Mouse (Mus musculus) brown adipose tissue, adult 24 weeks (tissue): ENCODE measurements around the gene Tvp23b. TPM values are rescaled to one million over a fixed set of nuclear protein-coding genes. Genes with fewer than 3 reads are reported as not detected.

Experiments used
- H3K27ac ChIP-seq: fragments of 200-500 bp; replicated peaks from 2 replicates; pipeline ENCODE4 v1.5.1; 2012; ENCODE audit warnings: low read depth, mild to moderate bottlenecking, low read length
- H3K4me1 ChIP-seq: fragments of 200-500 bp; 2 replicates; pipeline ENCODE4 v1.6.1; 2012; ENCODE audit warnings: low read length, mixed read lengths; ENCODE audit not compliant: control insufficient read depth, insufficient read depth, insufficient read length
- H3K4me3 ChIP-seq: fragments of 200-500 bp; 2 replicates; pipeline ENCODE4 v1.5.1; 2012; ENCODE audit warnings: low read depth, mild to moderate bottlenecking, low read length, moderate library complexity; ENCODE audit not compliant: insufficient read depth
- polyA plus RNA-seq: library from polyadenylated mRNA; stranded (reverse); fragments of >200 nt; gene quantifications from 2 replicates; pipeline ENCODE4 v1.2.4, GENCODE M21; 2012; ENCODE audit not compliant: missing spikeins, insufficient read depth, insufficient read length

Tvp23b gene
- polyA plus RNA-seq, 1 experiment, result 16.4 TPM

DNA sequence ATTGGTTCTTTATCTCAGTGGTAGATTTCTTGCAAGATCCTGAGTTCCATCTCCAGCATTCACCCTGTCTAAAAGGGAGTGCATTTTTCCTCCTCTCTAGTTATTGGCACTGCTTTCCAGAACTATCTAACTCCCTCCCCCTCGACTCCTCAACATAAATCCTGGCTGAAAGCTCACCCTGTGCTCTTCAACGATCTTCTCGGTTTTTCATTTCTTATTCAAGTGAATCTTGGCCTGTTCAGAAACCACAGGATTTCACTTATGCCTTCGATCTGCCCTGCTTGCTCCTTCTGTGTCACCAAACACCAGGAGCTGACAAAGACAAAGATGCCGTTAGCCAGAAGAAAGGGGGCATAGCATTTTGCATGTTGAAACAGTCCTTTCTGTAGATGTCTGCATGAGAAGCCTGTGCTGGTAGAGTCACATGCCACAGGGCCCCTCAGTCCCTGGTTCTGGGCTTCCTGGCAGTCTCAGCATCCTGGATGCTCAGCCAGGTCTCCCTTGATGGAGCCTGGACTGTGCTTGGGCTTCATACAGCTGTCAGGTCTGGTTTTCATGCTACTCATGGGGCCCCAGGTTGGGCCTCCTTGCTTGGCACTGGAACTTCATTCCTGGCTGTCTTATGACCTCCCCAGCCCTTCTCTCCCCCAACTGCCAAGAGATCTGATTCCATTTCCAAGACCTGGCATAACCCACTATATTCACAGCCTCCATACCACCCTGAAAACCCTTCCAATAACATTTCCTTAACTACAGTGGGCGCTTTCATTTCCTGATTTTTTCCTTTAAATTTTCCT, 40.9 kb downstream of the Tvp23b start:
- H3K4me1 ChIP-seq, result no peaks in the 10 kb centered on the region
- no peak overlapping the region for H3K27ac ChIP-seq
- no peak overlapping the region for H3K4me3 ChIP-seq

GRCm38 (mm10) chr11:62920743-62921050, 41.4 kb downstream of the Tvp23b start:
- Histone ChIP-seq H3K4me1 (no peaks in the 10 kb centered on the region), H3K27ac (no peak overlapping the region), H3K4me3 (no peak overlapping the region)

- H3K27ac ChIP-seq, result peak overlapping the region; percentile 84
- H3K4me3 ChIP-seq, result peak overlapping the region; percentile 24
- no peaks in the 10 kb centered on the region for H3K4me1 ChIP-seq
Measured at GRCm38 (mm10) chr11:62921052-62921977, 42.1 kb downstream of the Tvp23b start.

DNA sequence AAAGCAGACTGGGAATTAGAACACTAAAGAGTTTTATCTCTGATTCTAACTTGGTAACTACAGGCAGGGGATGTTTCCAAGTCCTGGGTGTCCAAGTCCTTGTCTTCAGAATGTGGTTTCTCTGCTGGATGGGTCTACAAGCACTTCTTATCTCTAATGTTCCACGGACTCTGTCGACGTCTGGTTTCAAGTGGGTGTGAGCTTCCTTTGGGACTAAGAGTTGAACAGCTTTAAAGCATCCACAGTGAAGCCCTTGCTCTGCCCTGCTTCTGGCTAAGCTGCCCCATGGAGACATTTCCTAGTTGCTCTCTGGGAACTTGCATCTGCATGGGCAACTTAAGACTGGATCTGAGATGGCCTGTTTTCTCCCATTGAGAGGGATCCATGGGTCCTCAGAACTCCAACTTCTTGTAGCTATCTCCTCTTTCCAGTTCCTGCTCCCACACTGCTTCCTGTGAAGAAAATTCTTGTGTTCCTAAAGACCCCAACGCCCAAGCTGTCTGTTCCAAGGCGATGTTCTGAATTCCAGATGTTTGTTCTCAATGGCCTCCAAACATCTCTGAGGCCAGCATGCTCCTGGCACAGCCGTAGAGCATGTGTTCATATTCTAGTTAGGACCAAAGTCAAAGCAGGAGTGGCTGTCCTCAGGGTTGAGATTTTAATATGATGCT, 45.0 kb downstream of the Tvp23b start:
- no peak overlapping the region for H3K4me3 ChIP-seq

DNA sequence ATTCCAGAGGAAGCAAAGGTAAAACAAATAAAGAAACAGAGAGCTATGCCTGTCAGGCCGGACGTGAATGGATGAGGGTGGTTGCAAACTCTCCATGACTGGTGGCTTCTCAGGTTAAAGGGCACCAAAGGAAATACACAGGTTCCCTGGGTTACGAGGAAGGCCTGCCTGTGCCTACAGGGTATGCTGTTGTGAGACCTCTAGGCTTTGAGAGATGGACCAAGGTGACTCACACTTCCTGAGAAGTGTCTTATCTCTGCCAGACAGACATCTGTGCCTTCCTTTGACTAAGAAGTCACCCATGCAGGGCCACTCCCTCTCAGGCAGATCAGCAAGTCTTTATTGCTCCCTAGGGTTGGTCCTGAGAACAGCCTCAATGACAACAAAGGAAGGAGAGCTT, 50.5 kb downstream of the Tvp23b start:
- 0 out of 2 replicates have a peak, but pooled peaks cover 2% of the 10 kb centered on the region for H3K4me1 ChIP-seq
- no peak overlapping the region for H3K27ac ChIP-seq
- H3K4me3 ChIP-seq, result no peak overlapping the region

More for the DNA sequence above, 45.0 kb downstream of the Tvp23b start:
- Histone ChIP-seq H3K4me1 (no peaks in the 10 kb centered on the region), H3K27ac (peak overlapping the region; percentile 34; the same call in 1 of the 2 replicates)

GRCm38 (mm10) chr11:62930574-62930973, 51.3 kb downstream of the Tvp23b start:
- Histone ChIP-seq H3K27ac (peak overlapping the region; percentile 82), H3K4me3 (no peak overlapping the region), H3K4me1 (0 out of 2 replicates have a peak, but pooled peaks cover 2% of the 10 kb centered on the region)

DNA sequence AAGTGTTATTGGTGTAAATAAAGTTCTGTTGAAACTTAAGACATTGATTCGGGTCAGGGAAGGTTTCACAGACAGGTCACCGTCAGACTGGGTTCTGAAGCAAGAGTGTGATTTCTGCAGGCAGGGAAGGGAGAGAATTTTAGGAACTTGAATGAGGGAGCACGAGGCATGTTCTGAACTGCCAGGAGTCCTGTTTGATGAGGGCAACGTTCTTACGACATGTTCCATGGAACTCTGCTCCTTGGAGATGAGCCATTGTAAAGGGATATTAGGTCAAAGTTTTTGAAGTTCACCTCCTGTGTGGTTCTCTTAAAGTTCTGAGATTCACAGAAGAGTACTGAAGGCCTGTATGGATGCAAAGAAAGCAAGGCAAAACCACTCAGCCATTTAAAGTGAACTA, 51.9 kb downstream of the Tvp23b start:
- Histone ChIP-seq H3K4me1 (0 out of 2 replicates have a peak, but pooled peaks cover 2% of the 10 kb centered on the region), H3K27ac (peak overlapping the region; percentile 82), H3K4me3 (no peak overlapping the region)

DNA sequence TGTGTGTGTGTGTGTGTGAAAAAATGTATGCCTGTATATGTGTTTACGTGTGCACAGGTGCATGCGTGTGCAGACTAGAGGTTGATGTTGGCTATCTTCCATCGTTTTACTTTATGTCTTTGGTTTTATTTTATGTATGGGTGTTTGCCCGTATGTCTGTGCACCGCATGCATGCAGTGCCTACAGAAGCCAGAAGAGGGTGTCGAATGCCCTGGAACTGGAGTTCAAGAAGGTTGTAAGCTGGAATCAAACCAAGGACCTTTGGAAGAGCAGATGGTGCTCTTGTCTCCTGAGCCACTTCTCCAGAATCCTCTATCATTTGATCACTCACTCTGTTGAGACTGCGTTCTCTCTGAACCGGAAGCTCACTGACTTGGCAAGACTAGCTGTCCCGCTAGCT, 53.8 kb downstream of the Tvp23b start:
- H3K27ac ChIP-seq, result no peak overlapping the region
- 0 out of 2 replicates have a peak, but pooled peaks cover 2% of the 10 kb centered on the region for H3K4me1 ChIP-seq
- no peak overlapping the region for H3K4me3 ChIP-seq

- 0 out of 2 replicates have a peak, but pooled peaks cover 2% of the 10 kb centered on the region for H3K4me1 ChIP-seq
- no peak overlapping the region for H3K4me3 ChIP-seq
- peak overlapping the region; percentile 54 for H3K27ac ChIP-seq
Measured at GRCm38 (mm10) chr11:62934795-62935514, 55.7 kb downstream of the Tvp23b start.

DNA sequence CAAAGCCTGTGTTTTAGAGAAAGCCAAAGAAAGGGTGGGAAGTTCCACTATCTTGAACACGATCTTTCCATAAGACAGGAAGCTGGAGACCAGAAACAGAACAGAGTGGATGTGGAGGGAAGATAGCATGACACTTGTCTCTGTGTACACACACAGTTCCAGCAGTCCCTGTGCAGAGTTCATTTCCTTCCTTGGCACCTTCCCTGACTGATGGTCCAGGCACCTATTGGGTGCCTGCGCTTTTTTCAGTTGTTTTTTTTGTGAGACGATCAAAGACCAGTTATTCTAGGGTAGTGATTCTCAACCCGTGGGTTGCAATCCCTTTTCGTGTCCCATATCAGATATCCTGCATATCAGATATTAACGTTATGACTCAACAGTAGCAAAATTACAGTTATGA, 58.7 kb downstream of the Tvp23b start:
- Histone ChIP-seq H3K27ac (no peak overlapping the region), H3K4me3 (no peak overlapping the region), H3K4me1 (no peaks in the 10 kb centered on the region)

- no peak overlapping the region for H3K27ac ChIP-seq
Measured at GRCm38 (mm10) chr11:62938921-62939320, 59.7 kb downstream of the Tvp23b start.

GRCm38 (mm10) chr11:62940176-62940575, 60.9 kb downstream of the Tvp23b start:
- Histone ChIP-seq H3K27ac (no peak overlapping the region), H3K4me1 (no peaks in the 10 kb centered on the region), H3K4me3 (no peak overlapping the region)

More at GRCm38 (mm10) chr11:62938921-62939320, 59.7 kb downstream of the Tvp23b start:
- no peaks in the 10 kb centered on the region for H3K4me1 ChIP-seq
- H3K4me3 ChIP-seq, result no peak overlapping the region

GRCm38 (mm10) chr11:62943538-62943937, 64.3 kb downstream of the Tvp23b start:
- Histone ChIP-seq H3K4me3 (no peak overlapping the region), H3K27ac (no peak overlapping the region), H3K4me1 (no peaks in the 10 kb centered on the region)

GRCm38 (mm10) chr11:62945514-62945913, 66.3 kb downstream of the Tvp23b start:
- H3K27ac ChIP-seq, result no peak overlapping the region
- no peak overlapping the region for H3K4me3 ChIP-seq
- no peaks in the 10 kb centered on the region for H3K4me1 ChIP-seq
